Comparison of ENCODE assay signal across 8 mouse cellular contexts in genomic region chr7:133066776-133067175, GRCm38 (mm10). TPM values are rescaled to one million over a fixed set of nuclear protein-coding genes. Genes with fewer than 3 reads are reported as not detected.
A peak's percentile ranks its signal among the peaks of the same experiment; 100 is the strongest.
DNase-seq lines count a peak whose midpoint lies in the region; ATAC-seq lines count a peak whose summit lies in the region.

No protein-coding gene starts in this region.

- no peak overlapping the region for H3K4me3 ChIP-seq in embryonic facial prominence, embryonic 13.5 days
- H3K4me3 ChIP-seq in embryonic facial prominence, embryonic 10.5 days = no peak overlapping the region
- no peak overlapping the region for H3K4me3 ChIP-seq in forebrain, embryonic 14.5 days (ENCODE audit: low read depth, low read length)

- no peak for ATAC-seq in embryonic facial prominence, embryonic 13.5 days (ENCODE audit: insufficient number of reproducible peaks, insufficient read depth, low FRiP score, low TSS enrichment, low read depth)
- peak; percentile 80 for ATAC-seq in forebrain, embryonic 14.5 days
- ATAC-seq in erythroblast, adult 5-6 weeks (replicated peaks; ENCODE audit: low FRiP score, poor library complexity, severe bottlenecking) = no peak

- DNase-seq in embryonic facial prominence, embryonic 10.5 days (ENCODE audit: low spot score) = no peak
- DNase-seq in MN1 (ENCODE audit: low spot score) = peak; percentile 74
- peak; percentile 92 for DNase-seq in forebrain, embryonic 14.5 days (ENCODE audit: low spot score)
- peak; percentile 24 for DNase-seq in left cerebral cortex, adult 11 months (ENCODE audit: low spot score)
- no peak for DNase-seq in embryo, embryonic 10 days (ENCODE audit: low spot score)
- no peak for DNase-seq in thymus, postnatal 4 days

- H3K9me3 ChIP-seq in embryonic facial prominence, embryonic 13.5 days = no peaks in the 10 kb centered on the region
- H3K9me3 ChIP-seq in embryonic facial prominence, embryonic 10.5 days = no peaks in the 10 kb centered on the region
- no peaks in the 10 kb centered on the region for H3K9me3 ChIP-seq in forebrain, embryonic 14.5 days (replicated peaks; ENCODE audit: control insufficient read depth, low read length)

- H3K36me3 ChIP-seq in embryonic facial prominence, embryonic 13.5 days = peaks cover 30% of the 10 kb centered on the region
- peaks cover 91% of the 10 kb centered on the region for H3K36me3 ChIP-seq in embryonic facial prominence, embryonic 10.5 days (replicated peaks)
- peaks cover 12% of the 10 kb centered on the region; the same call in 1 of the 2 replicates for H3K36me3 ChIP-seq in forebrain, embryonic 14.5 days (ENCODE audit: control insufficient read depth, insufficient read depth, low read length)

- 38% methylated on average over 6 of the region's 6 CpGs for WGBS in embryonic facial prominence, embryonic 13.5 days
- WGBS in embryonic facial prominence, embryonic 10.5 days = 65% methylated on average over 6 of the region's 6 CpGs
- WGBS in forebrain, embryonic 14.5 days = 13% methylated on average over 6 of the region's 6 CpGs

- 0 out of 2 replicates have a peak overlapping the region, but pooled peaks have one; percentile 29 for H3K27ac ChIP-seq in embryonic facial prominence, embryonic 13.5 days
- no peak overlapping the region for H3K27ac ChIP-seq in embryonic facial prominence, embryonic 10.5 days (replicated peaks)
- peak overlapping the region; percentile 76 for H3K27ac ChIP-seq in forebrain, embryonic 14.5 days (ENCODE audit: low read depth, low read length)

- H3K9ac ChIP-seq in embryonic facial prominence, embryonic 13.5 days = no peak overlapping the region
- H3K9ac ChIP-seq in forebrain, embryonic 14.5 days (ENCODE audit: low read length) = no peak overlapping the region

- no peak overlapping the region for H3K4me2 ChIP-seq in embryonic facial prominence, embryonic 13.5 days
- H3K4me2 ChIP-seq in forebrain, embryonic 14.5 days (ENCODE audit: low read length) = 0 out of 2 replicates have a peak overlapping the region, but pooled peaks have one; percentile 3

- H3K27me3 ChIP-seq in embryonic facial prominence, embryonic 13.5 days = no peaks in the 10 kb centered on the region
- no peaks in the 10 kb centered on the region for H3K27me3 ChIP-seq in embryonic facial prominence, embryonic 10.5 days (replicated peaks; ENCODE audit: low read depth, poor library complexity, severe bottlenecking)
- H3K27me3 ChIP-seq in forebrain, embryonic 14.5 days (replicated peaks; ENCODE audit: control insufficient read depth, insufficient read depth, low read length) = no peaks in the 10 kb centered on the region

- peaks cover 39% of the 10 kb centered on the region for H3K4me1 ChIP-seq in embryonic facial prominence, embryonic 13.5 days
- peaks cover 41% of the 10 kb centered on the region for H3K4me1 ChIP-seq in embryonic facial prominence, embryonic 10.5 days
- H3K4me1 ChIP-seq in forebrain, embryonic 14.5 days (ENCODE audit: control insufficient read depth, insufficient read depth, low read length) = peaks cover 52% of the 10 kb centered on the region

RNA-seq across cellular contexts. Expression of gene Fgfr2, which starts 56.4 kb away (rescaled TPM):
- 174 and 195 TPM in 2 replicates for polyA plus RNA-seq in embryonic facial prominence, embryonic 13.5 days (2015; fragmentation: Nextera tagmentation; extraction: Ambion mirVana)
- 74.3 and 77.5 TPM in 2 replicates for polyA plus RNA-seq in embryonic facial prominence, embryonic 10.5 days (2016; fragmentation: Nextera tagmentation; extraction: Ambion mirVana)
- 35.9 and 39.8 TPM in 2 replicates for polyA plus RNA-seq in forebrain, embryonic 14.5 days (2014; fragmentation: Nextera tagmentation; extraction: Ambion mirVana)
- not detected in 2 replicates for total RNA-seq in erythroblast, adult 5-6 weeks (2015; ENCODE audit: low replicate concordance)
- 0.28 and 4.8 TPM in 2 replicates for total RNA-seq in erythroblast, adult 5-6 weeks (2017; ENCODE audit: low replicate concordance)

RNA-seq across cellular contexts. Expression of gene Ctbp2, which starts 57.4 kb away (rescaled TPM):
- polyA plus RNA-seq in embryonic facial prominence, embryonic 13.5 days (2015; fragmentation: Nextera tagmentation; extraction: Ambion mirVana) = 93.4 and 107 TPM in 2 replicates
- polyA plus RNA-seq in embryonic facial prominence, embryonic 10.5 days (2016; fragmentation: Nextera tagmentation; extraction: Ambion mirVana) = 117 and 121 TPM in 2 replicates
- polyA plus RNA-seq in forebrain, embryonic 14.5 days (2014; fragmentation: Nextera tagmentation; extraction: Ambion mirVana) = 87.5 and 92.1 TPM in 2 replicates
- total RNA-seq in erythroblast, adult 5-6 weeks (2015; ENCODE audit: low replicate concordance) = 11.1 and 21.3 TPM in 2 replicates
- 9.5 and 11.6 TPM in 2 replicates for total RNA-seq in erythroblast, adult 5-6 weeks (2017; ENCODE audit: low replicate concordance)

Comparison
In these comparisons a context has a peak if more than half of its experiments do, and no peak if none do; other contexts are left out.
1. DNase-seq: peak in MN1 (single experiment), forebrain, embryonic 14.5 days (single experiment) and left cerebral cortex, adult 11 months (single experiment); none in embryonic facial prominence, embryonic 10.5 days (single experiment), embryo, embryonic 10 days (single experiment) and thymus, postnatal 4 days (single experiment).